Mouse (Mus musculus) kidney, adult 2 months (tissue): ENCODE results near the gene Ivd.

Experiments used
- CTCF ChIP-seq: fragments of 200-500 bp; conservative IDR thresholded peaks from 2 replicates; pipeline ENCODE4 v1.5.1; 2011; ENCODE audit warnings: low read depth, mild to moderate bottlenecking, control low read depth, low read length, moderate library complexity, mixed read lengths; ENCODE audit not compliant: insufficient read depth, insufficient read length
- POLR2A ChIP-seq: fragments of 200-500 bp; IDR thresholded peaks from one replicate; pipeline ENCODE4 v1.6.1; 2011; ENCODE audit warnings: low read depth, low read length, control low read depth

- TF ChIP-seq CTCF (no peak), POLR2A (no peak)
These were observed 49.0 kb upstream of the Ivd start for GRCm38 (mm10) chr2:118812724-118813123.
